Mouse (Mus musculus): ENCODE data around the gene Pds5b. TPM values are rescaled to one million over a fixed set of nuclear protein-coding genes. Genes with fewer than 3 reads are reported as not detected.
"Not testable (repeated sequence)": the region's sequence is repeated elsewhere in the genome, so short reads cannot be mapped to it uniquely, and the experiment has no call there.

The Pds5b gene
- 10 to 100 TPM; 22.1 to 22.9 TPM for polyA plus RNA-seq (2017; shearing (Covaris generic))

DNA sequence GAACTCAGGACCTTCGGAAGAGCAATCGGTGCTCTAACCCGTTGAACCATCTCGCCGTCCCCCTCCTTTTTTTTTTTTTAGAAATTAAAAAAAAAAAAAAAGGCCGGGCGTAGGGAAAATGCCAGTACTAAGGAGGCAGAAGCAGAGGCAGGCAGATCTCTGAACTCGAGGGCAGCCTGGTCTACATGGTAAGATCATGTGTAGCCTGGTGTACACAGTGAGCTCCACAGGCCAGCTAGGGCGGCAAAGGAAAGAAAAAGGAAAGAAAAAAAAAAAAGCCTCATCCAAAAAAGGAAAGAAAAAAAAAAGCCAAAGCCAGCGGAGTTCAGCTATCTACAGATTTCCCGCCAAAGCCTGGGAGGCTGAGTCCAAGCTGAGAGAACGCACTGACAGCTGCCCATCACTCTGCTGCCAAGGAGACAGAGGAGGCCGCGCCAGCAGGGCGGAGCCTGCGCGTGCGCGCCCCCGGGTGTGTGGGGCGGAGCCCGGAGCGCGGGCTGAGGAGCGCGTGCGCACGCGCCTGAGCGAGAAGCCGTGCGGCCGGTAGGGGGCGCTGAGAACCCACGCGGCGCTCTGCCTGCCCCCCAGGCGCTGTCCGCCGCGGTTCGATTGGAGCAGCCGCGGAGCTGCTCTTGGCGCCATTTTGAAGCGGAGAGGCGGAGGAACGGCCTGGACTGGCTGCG is at the start of gene Pds5b:
Gene Pds5b, plus strand, starts transcription at position 587 of the 683 bp plus-strand sequence.
- peak; percentile 91 for ATAC-seq

DNA sequence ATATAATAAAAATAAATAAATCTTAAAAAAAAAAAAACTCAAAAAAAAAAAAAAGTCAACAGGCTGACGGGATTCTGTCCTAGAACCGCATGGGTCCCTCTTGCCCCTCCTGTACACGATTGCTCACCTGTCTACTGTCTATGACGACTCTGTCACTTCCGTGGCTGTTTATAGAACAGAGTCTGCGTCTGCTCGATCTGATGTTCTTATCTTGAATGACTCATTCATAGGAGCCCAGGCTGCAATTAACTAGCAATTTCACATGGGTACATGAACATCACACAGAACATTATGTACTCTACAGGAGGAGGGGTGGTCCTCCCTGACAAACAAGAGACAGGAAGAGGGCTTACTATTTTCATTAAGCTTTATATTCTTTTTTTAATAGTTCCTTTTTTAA is 48.0 kb upstream of the Pds5b start:
- ATAC-seq = no peak

GRCm38 (mm10) chr5:150629272-150629671 is 44.3 kb upstream of the Pds5b start:
- no peak for ATAC-seq

DNA sequence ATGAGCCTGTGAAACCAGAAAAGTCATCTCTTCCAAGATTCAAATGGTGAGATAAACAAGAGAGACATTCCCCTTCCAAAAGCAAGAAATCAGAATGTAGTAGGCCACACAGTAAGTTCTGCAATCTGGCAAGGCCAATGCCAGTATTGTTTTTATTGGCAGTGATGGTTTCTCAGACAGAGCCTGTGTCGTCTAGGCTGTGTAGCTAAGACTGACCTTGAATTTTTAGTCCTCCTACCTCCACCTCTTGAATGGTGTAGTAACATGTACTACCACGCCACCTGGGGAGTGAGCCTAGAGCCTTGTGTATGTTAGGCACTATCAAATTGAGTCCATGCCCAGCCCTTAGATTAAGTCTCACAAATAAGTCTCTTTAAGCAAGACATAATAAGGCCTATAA is 43.8 kb upstream of the Pds5b start:
- no peak for ATAC-seq

DNA sequence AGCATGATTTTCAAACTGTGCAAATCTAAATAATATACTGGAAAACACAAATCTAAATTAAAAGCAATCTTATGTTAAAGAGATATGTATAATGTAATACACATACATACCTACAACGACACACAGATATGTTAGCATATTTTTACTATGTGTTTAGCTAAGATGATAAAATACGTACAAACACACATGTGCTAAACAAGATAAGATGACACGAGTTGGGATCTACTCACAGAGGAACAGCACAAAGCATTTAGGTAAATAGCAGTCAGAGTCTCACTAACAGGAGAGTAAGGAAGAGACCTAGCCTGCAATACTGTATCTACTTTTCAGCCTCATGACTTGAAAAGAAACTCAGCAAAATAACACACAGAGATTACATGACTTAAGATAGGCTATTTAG is 32.1 kb upstream of the Pds5b start:
- ATAC-seq = no peak

- not testable (repeated sequence) for ATAC-seq
These were observed 30.1 kb upstream of the Pds5b start for GRCm38 (mm10) chr5:150643390-150643789.

DNA sequence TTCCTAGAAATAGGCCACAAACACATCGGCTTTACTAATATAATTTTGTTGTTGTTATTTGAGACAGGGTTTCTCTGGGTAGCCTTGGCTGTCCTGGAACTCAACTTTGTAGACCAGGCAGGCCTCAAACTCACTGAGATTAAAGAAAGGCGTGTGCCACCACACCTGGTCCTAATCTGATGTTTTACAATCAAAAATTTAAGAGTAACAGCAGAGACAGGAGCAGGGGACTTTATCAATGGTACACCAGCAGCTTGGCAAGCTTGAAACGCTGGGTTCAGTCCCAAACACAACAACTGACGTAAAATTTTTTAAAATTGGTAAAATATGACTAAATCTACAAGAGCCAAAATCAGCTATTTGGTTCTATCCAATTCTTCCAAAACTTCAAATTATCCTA is 28.6 kb upstream of the Pds5b start:
- no peak for ATAC-seq

DNA sequence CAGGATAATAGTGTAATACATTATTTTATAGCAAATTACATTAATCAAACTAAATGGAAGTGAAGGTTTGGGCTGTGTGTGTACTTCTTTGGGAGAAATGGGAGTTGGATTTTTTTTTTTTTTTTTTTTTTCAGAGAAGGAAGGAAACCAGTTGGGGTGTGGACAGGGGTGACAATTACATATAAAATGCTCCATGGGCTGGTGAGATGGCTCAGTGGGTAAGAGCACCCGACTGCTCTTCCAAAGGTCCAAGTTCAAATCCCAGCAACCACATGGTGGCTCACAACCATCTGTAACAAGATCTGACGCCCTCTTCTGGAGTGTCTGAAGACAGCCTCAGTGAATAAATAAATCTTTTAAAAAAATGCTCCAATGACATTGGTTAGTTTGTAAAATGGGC is 21.0 kb upstream of the Pds5b start:
- no peak for ATAC-seq

DNA sequence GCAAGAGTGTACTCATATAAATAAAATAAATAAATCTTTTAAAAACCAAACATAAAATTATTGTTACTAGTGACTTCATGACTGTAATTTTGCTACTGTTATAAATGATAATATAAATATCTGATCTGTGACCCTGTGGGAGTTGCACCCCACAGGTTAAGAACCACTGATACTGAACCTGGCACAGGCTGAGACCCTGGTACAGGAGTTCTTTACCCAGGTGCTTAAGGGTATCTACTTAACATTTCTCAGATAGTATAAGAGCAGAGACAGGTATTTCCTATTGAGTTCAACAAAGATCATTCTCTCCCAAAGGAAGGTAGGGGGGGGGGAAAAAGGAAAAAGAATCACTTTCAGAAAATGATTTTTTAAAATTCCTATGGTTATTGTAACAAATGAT is 19.0 kb upstream of the Pds5b start:
- ATAC-seq = no peak

DNA sequence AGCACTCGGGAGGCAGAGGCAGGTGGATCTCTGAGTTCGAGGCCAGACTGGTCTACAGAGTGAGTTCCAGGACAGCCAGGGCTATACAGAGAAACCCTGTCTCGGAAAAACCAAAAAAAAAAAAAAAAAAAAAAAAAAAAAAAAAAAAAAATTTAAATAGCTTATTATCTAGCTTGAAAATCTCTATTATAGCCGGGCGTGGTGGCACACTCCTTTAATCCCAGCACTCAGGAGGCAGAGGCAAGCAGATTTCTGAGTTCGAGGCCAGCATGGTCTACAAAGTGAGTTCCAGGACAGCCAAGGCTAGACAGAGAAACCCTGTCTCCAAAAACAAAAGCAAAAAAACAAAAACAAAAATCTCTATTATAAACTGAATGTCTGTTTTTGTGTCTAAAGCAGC is 14.1 kb upstream of the Pds5b start:
- not testable (repeated sequence) for ATAC-seq

DNA sequence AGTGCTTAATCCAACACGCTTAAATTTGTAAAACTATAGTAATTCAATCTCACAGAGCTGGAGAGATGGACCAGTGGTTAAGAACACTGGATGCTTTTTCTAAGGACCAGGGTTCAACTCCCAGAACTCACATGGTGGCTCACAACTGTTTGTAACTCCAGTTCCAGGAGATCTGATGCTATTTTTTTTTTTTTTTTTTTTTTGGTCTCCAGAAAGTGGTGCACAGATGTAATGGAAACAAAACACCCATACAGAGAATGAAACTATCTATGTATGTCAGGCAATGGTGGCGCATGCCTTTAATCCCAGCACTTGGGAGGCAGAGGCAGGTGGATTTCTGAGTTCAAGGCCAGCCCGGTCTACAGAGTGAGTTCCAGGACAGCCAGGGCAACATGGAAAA is 13.2 kb upstream of the Pds5b start:
- ATAC-seq = not testable (repeated sequence)

GRCm38 (mm10) chr5:150663926-150664325 is 9.6 kb upstream of the Pds5b start:
- ATAC-seq = not testable (repeated sequence)

- ATAC-seq = peak; percentile 11
These were observed 8.8 kb upstream of the Pds5b start for GRCm38 (mm10) chr5:150664794-150665131.

- ATAC-seq = peak; percentile 97
These were observed 8.2 kb upstream of the Pds5b start for GRCm38 (mm10) chr5:150665132-150665954.

GRCm38 (mm10) chr5:150666133-150666739 is 7.3 kb upstream of the Pds5b start, which contains the start of gene N4bp2l2:
Gene N4bp2l2, minus strand, starts transcription at chr5:150666183.
- not testable (repeated sequence) for ATAC-seq

DNA sequence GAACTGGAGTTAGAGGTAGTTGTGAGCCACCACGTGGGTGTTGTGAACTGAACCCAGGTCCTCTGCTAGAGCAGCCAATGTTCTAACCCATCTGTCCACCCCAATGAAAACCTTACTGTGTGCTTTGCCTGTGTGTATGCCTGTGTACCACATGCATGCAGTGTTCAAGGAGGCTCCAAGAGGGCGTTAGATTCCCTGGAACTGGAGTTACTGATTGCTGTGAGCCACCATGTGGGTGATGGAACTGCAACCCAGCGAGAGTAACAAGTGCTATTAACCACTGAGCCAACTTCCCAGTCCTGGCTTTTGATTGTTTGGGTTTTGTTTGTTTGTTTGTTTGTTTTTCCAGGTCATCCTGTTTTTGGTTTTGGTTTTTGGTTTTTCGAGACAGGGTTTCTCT is 4.8 kb upstream of the Pds5b start:
- ATAC-seq = no peak

DNA sequence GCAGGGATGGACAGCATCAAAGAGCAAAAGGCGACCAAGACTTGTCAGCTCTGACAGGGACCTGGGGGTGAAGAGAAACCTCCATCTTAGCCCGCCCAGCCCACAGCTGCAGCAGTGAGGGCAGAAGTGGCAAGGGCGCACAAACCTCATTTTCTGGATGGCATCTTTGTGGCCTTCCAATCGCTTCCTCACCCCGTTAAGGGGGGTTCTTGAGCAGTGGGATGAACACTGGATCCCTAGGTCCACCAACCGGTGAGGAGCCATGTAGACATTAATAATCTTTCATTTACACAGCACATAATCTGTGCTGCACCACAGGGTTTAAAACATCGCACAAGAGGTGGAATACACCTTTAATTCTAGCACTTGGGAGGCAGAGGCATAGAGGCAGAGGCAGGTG is 1.2 kb upstream of the Pds5b start:
- no peak for ATAC-seq

GRCm38 (mm10) chr5:150673880-150674621 is 512 bp downstream of the Pds5b start:
- ATAC-seq = peak; percentile 8

- ATAC-seq = no peak
These were observed 1.3 kb downstream of the Pds5b start for GRCm38 (mm10) chr5:150674866-150675265.

DNA sequence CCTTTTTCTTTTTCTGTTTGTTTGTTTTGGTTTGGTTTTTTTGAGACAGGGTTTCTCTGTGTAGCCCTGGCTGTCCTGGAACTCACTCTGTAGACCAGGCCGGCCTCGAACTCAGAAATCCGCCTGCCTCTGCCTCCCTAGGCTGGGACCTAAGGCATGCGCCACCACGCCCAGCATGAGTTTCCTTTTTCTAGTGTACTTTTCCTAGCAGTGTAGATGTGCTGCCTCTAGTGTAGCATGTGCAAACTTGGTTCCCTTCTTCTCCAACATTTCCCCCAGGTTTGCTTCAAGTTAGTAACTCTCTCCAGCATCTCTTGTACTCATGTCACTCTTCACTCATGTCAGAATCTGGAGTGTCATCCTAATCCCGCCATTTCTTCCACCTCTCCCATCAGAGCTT is 9.3 kb downstream of the Pds5b start:
- ATAC-seq = not testable (repeated sequence)

DNA sequence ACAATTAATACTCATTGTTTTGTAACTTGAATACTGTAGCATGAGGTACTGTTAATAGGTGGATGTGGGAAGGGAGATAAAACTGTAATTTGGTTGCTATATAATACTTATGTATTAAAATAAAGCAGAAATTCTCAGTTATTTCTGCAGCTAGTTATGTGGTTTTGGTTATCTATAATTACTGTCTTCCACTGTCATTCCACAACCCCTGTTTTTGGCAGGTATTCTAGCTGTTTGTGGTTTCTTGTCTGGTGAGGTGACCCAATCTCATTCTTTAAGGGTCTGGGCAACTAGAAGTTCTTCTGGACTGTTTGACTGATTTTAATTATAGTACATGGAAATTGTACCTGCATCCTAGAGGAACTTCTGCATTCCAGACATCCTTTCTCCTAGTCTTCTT is 17.1 kb downstream of the Pds5b start:
- ATAC-seq = no peak

- no peak for ATAC-seq
These were observed 19.7 kb downstream of the Pds5b start for GRCm38 (mm10) chr5:150693277-150693676.

GRCm38 (mm10) chr5:150702714-150703113 is 29.2 kb downstream of the Pds5b start:
- peak; percentile 92 for ATAC-seq
